Mouse (Mus musculus): ENCODE measurements around the gene Slc38a1. TPM values are rescaled to one million over a fixed set of nuclear protein-coding genes. Genes with fewer than 3 reads are reported as not detected.

Slc38a1 gene
- total and polyA plus RNA-seq, 3 experiments, result 22.5 to 79.0 (median 39.4) TPM

DNA sequence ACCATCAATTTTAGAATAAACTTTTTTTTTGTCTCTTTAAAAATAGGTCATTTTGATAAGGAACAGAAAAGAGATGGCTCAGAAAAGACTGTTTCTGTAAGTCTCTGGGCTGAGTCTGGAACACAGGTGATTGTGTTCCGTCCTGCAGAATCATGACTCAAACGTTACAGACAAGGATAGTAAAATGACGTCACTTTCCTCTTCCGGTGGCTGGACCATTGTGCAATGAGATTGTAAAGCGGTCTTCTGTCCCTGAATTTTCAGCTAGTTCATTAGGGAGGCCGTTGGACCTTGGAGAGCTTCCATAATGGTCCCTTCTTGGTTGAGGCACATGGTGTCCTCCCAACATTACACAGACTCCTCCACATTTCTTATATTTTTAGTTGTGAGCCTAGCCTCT, 27.0 kb upstream of the Slc38a1 start:
- Histone ChIP-seq H3K4me2 (ENCODE audit: insufficient read depth, low read depth, poor library complexity, severe bottlenecking) (peak overlapping the region; percentile 5; the same call in 1 of the 2 replicates), H3K36me3 (replicated peaks in 1 of 2; ENCODE audit: control insufficient read depth in 1 of 2, insufficient read depth in 1 of 2, low read length in 1 of 2) (no peaks in the 10 kb centered on the region), H3K9ac (ENCODE audit: insufficient read depth, low read depth) (no peak overlapping the region), H3K4me3 (replicated peaks in 1 of 3; ENCODE audit: low read depth in 2 of 3, low read length in 2 of 3, poor library complexity in 1 of 3) (no peak overlapping the region), H3K4me1 (ENCODE audit: control insufficient read depth in 1 of 2, insufficient read depth in 2 of 2) (peaks cover 2 to 8% of the 10 kb centered on the region in 2 experiments; a peak in 2 of 4 replicates), H3K27me3 (replicated peaks) (peaks cover 3% of the 10 kb centered on the region), H3K9me3 (replicated peaks; ENCODE audit: low read length) (no peaks in the 10 kb centered on the region), H3K27ac (ENCODE audit: insufficient read depth, low read depth) (no peak overlapping the region), H3K79me2 (replicated peaks; ENCODE audit: control insufficient read depth, extremely low read depth, insufficient read depth, poor library complexity, severe bottlenecking) (no peaks in the 10 kb centered on the region)
- DNase-seq (ENCODE audit: extremely low read depth), result no peak
- in situ Hi-C loops (cut with MboI; ENCODE audit: low pct_ligation_motif_present, low pct_unique_long_range_greater_than_20kb, low sequenced_read_pairs), result loop anchor here (5.0 kb wide), 1 partner anchor 122 kb away; no protein-coding TSS in a partner anchor
- dilution Hi-C loops (cut with MboI; ENCODE audit: extremely low pct_ligation_motif_present, extremely low pct_unique_long_range_greater_than_20kb, low sequenced_read_pairs), result no loop called here
- TF ChIP-seq SIN3A (IDR thresholded peaks at IDR 0.05; ENCODE audit: low read length), result no peak
- 0 out of 2 replicates have a peak, but pooled peaks have one; percentile 41 for TF ChIP-seq MEF2A (IDR thresholded peaks at IDR 0.05; ENCODE audit: borderline replicate concordance, low read depth, low read length)
- peak; percentile 29; the same call in 1 of the 2 replicates for TF ChIP-seq JUND (conservative IDR thresholded peaks at IDR 0.05; ENCODE audit: low read depth, low read length)
- TF ChIP-seq PAX5 (IDR thresholded peaks at IDR 0.05; ENCODE audit: low read length), result no peak
- no peak for TF ChIP-seq UBTF (IDR thresholded peaks at IDR 0.05; ENCODE audit: low read depth, low read length)
- TF ChIP-seq JUN (IDR thresholded peaks at IDR 0.05; ENCODE audit: insufficient read depth, low read depth, low read length), result peak; percentile 66
- TF ChIP-seq EP300 (IDR thresholded peaks at IDR 0.05; ENCODE audit: low read length), result 0 out of 2 replicates have a peak, but pooled peaks have one; percentile 11
- no peak for TF ChIP-seq NELFE (IDR thresholded peaks at IDR 0.05; ENCODE audit: low read depth, low read length)

DNA sequence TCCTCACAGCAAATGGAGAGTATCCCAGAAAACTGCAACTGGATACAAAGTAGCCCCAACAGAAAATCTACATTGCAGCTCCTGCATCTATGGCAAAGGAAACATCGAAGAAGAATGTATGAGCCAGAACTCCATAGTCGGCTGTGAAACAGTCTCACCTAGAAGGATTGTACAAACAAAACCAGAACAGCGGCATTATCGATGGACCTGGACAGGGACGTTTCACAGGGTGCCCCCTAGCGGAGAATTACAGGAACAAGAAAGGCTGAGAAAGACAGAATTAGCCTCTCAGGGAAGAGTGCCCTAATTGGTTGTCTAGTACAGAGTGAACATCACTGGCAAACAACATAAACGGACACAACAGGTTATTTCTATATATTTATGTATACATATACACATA, 23.9 kb upstream of the Slc38a1 start:
- Histone ChIP-seq H3K27ac (ENCODE audit: insufficient read depth, low read depth) (no peak overlapping the region), H3K4me1 (ENCODE audit: control insufficient read depth in 1 of 2, insufficient read depth in 2 of 2) (peaks cover 2 to 8% of the 10 kb centered on the region in 2 experiments; a peak in 2 of 4 replicates), H3K9ac (ENCODE audit: insufficient read depth, low read depth) (peak overlapping the region; percentile 55; the same call in 1 of the 2 replicates), H3K27me3 (replicated peaks) (peaks cover 3% of the 10 kb centered on the region), H3K36me3 (replicated peaks in 1 of 2; ENCODE audit: control insufficient read depth in 1 of 2, insufficient read depth in 1 of 2, low read length in 1 of 2) (no peaks in the 10 kb centered on the region), H3K4me3 (replicated peaks in 1 of 3; ENCODE audit: low read depth in 2 of 3, low read length in 2 of 3, poor library complexity in 1 of 3) (peak overlapping the region; percentile 25 to 33 (median 26)), H3K9me3 (replicated peaks; ENCODE audit: low read length) (no peaks in the 10 kb centered on the region), H3K4me2 (ENCODE audit: insufficient read depth, low read depth, poor library complexity, severe bottlenecking) (peak overlapping the region; percentile 99), H3K79me2 (replicated peaks; ENCODE audit: control insufficient read depth, extremely low read depth, insufficient read depth, poor library complexity, severe bottlenecking) (no peaks in the 10 kb centered on the region)
- DNase-seq (ENCODE audit: extremely low read depth), result peak; percentile 89
- in situ Hi-C loops (cut with MboI; ENCODE audit: low pct_ligation_motif_present, low pct_unique_long_range_greater_than_20kb, low sequenced_read_pairs) (no loop called here), dilution Hi-C loops (cut with MboI; ENCODE audit: extremely low pct_ligation_motif_present, extremely low pct_unique_long_range_greater_than_20kb, low sequenced_read_pairs) (no loop called here)
- TF ChIP-seq POLR2A (IDR thresholded peaks at IDR 0.05; ENCODE audit: low read depth, low read length) (no peak), SMC3 (IDR thresholded peaks at IDR 0.05; ENCODE audit: low read depth, low read length) (peak; percentile 95), CHD2 (IDR thresholded peaks at IDR 0.05; ENCODE audit: low read length) (no peak), POLR2AphosphoS2 (IDR thresholded peaks at IDR 0.05; ENCODE audit: low read depth, low read length) (no peak), ZC3H11A (IDR thresholded peaks at IDR 0.05; ENCODE audit: low read depth, low read length) (peak; percentile 66; the same call in 1 of the 2 replicates), SIN3A (IDR thresholded peaks at IDR 0.05; ENCODE audit: low read length) (0 out of 2 replicates have a peak, but pooled peaks have one; percentile 52), CTCF (conservative IDR thresholded peaks at IDR 0.05 in 1 of 2, IDR thresholded peaks at IDR 0.05 in 1 of 2; ENCODE audit: low read depth in 2 of 2, low read length in 2 of 2) (peak; percentile 73 to 94), IRF4 (IDR thresholded peaks at IDR 0.05; ENCODE audit: low read depth, low read length) (peak; percentile 40; the same call in 1 of the 2 replicates), NELFE (IDR thresholded peaks at IDR 0.05; ENCODE audit: low read depth, low read length) (no peak; the same call in 1 of the 2 replicates), MYC (IDR thresholded peaks at IDR 0.05; ENCODE audit: low read depth, low read length) (no peak), USF2 (conservative IDR thresholded peaks at IDR 0.05; ENCODE audit: low read depth, low read length) (no peak), TCF12 (IDR thresholded peaks at IDR 0.05; ENCODE audit: low read depth, low read length) (peak; percentile 34; the same call in 1 of the 2 replicates), BHLHE40 (IDR thresholded peaks at IDR 0.05; ENCODE audit: low read depth, low read length) (no peak), KAT2A (IDR thresholded peaks at IDR 0.05; ENCODE audit: insufficient replicate concordance, low read length) (no peak), MEF2A (IDR thresholded peaks at IDR 0.05; ENCODE audit: borderline replicate concordance, low read depth, low read length) (peak; percentile 36; the same call in 1 of the 2 replicates), RAD21 (IDR thresholded peaks at IDR 0.05; ENCODE audit: low read depth, low read length) (peak; percentile 75)

Data from CH12.LX (cell line).